Mouse (Mus musculus): ENCODE results near the gene Csnk2b. TPM values are rescaled to one million over a fixed set of nuclear protein-coding genes. Genes with fewer than 3 reads are reported as not detected.

Gene Csnk2b
- polyA plus RNA-seq, 1 experiment from 2014 or later, result 246 TPM

DNA sequence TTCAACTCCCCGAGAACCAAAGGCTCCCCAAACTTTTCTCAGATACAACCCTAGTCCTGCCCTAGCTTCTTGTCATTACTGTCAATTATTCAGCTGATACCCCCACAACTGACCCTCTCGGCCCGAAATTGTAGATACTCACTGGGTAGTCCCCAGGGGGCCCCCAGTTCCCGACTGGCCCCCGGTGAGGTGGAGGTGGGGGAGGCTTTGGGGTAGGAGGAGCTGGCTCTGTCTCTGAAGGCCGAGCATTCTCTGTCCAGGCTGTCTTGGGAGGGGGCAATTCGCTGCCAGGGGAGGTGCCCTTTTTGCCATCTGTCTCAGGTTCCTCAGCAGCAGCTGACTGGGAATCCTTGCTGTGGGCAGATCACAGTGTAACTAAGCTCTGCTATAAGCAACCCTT lies 37.8 kb upstream of the Csnk2b start:
- Histone ChIP-seq H3K27me3 (ENCODE audit: insufficient read depth, poor library complexity, severe bottlenecking) (no peaks in the 10 kb centered on the region), H3K27ac (no peak overlapping the region), H3K9me3 (no peaks in the 10 kb centered on the region), H3K4me1 (peaks cover 17% of the 10 kb centered on the region), H3K36me3 (peaks cover 81% of the 10 kb centered on the region), H3K4me3 (no peak overlapping the region)
- WGBS, result 87% methylated on average over 7 of the region's 7 CpGs
- DNase-seq (ENCODE audit: low spot score), result no peak

- H3K36me3 ChIP-seq, result peaks cover 88% of the 10 kb centered on the region
- H3K9me3 ChIP-seq, result no peaks in the 10 kb centered on the region
- no peak overlapping the region for H3K27ac ChIP-seq
- H3K4me3 ChIP-seq, result no peak overlapping the region
- 90% methylated on average over 16 of the region's 16 CpGs for WGBS
- DNase-seq (ENCODE audit: low spot score), result no peak
- no peaks in the 10 kb centered on the region for H3K27me3 ChIP-seq (ENCODE audit: insufficient read depth, poor library complexity, severe bottlenecking)
- peaks cover 17% of the 10 kb centered on the region for H3K4me1 ChIP-seq
Measured at GRCm38 (mm10) chr17:35158850-35159593, 37.2 kb upstream of the Csnk2b start.

- no peak overlapping the region for H3K4me3 ChIP-seq
- no peak overlapping the region for H3K27ac ChIP-seq
- DNase-seq (ENCODE audit: low spot score), result no peak
- 97% methylated on average over 8 of the region's 8 CpGs for WGBS
- peaks cover 8% of the 10 kb centered on the region for H3K4me1 ChIP-seq
- H3K36me3 ChIP-seq, result peaks cover 99% of the 10 kb centered on the region
- H3K27me3 ChIP-seq (ENCODE audit: insufficient read depth, poor library complexity, severe bottlenecking), result no peaks in the 10 kb centered on the region
- H3K9me3 ChIP-seq, result no peaks in the 10 kb centered on the region
Measured at GRCm38 (mm10) chr17:35157661-35158175, 35.9 kb upstream of the Csnk2b start.

- no peak overlapping the region for H3K4me3 ChIP-seq
- DNase-seq (ENCODE audit: low spot score), result no peak
- WGBS, result 89% methylated on average over 8 of the region's 8 CpGs
Measured at GRCm38 (mm10) chr17:35157254-35157653, 35.4 kb upstream of the Csnk2b start.

DNA sequence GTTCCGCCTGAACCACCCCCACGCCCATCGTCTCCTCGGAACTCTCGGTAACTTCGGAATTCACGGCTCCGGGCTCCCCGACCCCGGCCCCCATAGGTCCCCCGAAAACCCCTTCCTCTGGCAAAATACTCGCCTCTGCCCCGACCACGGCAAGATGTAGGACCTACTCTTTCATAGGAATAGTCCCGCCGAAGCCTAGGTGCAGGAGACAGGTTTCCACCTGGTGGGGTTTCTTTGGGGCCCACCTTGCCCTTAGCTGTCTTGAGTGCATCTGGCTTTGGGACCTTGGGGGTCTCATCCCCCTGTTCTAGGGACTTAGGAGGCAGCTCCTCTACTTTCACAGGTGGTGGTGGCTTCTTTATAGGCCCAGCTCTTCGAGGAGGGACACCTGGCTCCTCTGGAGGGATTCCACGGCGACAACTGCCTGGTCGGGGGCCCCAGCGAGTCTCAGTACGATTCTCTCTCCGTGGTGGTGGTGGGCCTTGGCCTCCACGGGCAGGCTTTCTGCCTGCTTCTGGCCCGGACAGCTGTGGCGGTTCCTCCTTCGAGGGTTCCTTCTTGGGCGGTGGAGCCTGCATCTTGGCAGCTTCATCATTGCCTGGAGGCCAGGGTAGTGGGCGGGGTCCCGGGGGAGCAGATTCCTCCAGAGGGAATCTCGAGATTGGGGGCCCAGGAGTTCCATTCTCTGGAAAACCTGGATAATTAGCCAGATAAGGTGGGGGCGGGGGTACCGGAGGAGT lies 34.8 kb upstream of the Csnk2b start:
- Histone ChIP-seq H3K9me3 (no peaks in the 10 kb centered on the region), H3K36me3 (peaks cover 100% of the 10 kb centered on the region), H3K4me3 (no peak overlapping the region), H3K27me3 (ENCODE audit: insufficient read depth, poor library complexity, severe bottlenecking) (no peaks in the 10 kb centered on the region), H3K4me1 (0 out of 2 replicates have a peak, but pooled peaks cover 2% of the 10 kb centered on the region), H3K27ac (no peak overlapping the region)
- 92% methylated on average over 33 of the region's 33 CpGs for WGBS
- no peak for DNase-seq (ENCODE audit: low spot score)

More at GRCm38 (mm10) chr17:35157254-35157653, 35.4 kb upstream of the Csnk2b start:
- Histone ChIP-seq H3K27ac (no peak overlapping the region), H3K36me3 (peaks cover 100% of the 10 kb centered on the region), H3K4me1 (peaks cover 4% of the 10 kb centered on the region; the same call in 1 of the 2 replicates), H3K27me3 (ENCODE audit: insufficient read depth, poor library complexity, severe bottlenecking) (no peaks in the 10 kb centered on the region), H3K9me3 (no peaks in the 10 kb centered on the region)

DNA sequence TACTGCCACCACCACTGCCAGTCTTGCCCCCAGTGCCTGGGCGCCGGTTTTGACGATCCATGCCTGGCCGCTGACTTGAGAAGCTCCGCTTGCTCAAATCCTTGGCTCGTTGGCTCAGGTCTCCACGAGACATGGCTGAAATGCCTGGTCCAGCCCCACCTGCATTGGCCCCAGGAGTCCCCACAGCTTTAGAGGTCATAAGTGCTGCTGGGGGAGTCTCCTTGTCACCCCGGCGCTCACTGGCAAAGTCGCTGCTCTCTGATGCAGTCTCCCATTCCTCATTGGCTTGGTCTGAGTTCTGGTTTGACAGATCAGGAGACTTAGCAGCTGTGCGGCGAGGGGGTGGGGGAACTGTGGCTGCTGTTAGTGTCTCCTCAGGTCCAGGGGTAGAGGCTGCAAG lies 33.6 kb upstream of the Csnk2b start:
- 93% methylated on average over 12 of the region's 12 CpGs for WGBS
- no peak for DNase-seq (ENCODE audit: low spot score)
- Histone ChIP-seq H3K36me3 (peaks cover 98% of the 10 kb centered on the region), H3K27me3 (ENCODE audit: insufficient read depth, poor library complexity, severe bottlenecking) (no peaks in the 10 kb centered on the region), H3K27ac (no peak overlapping the region), H3K4me3 (no peak overlapping the region), H3K9me3 (no peaks in the 10 kb centered on the region), H3K4me1 (no peaks in the 10 kb centered on the region)

- Histone ChIP-seq H3K27ac (no peak overlapping the region), H3K4me1 (no peaks in the 10 kb centered on the region), H3K36me3 (peaks cover 98% of the 10 kb centered on the region), H3K9me3 (no peaks in the 10 kb centered on the region), H3K4me3 (no peak overlapping the region), H3K27me3 (ENCODE audit: insufficient read depth, poor library complexity, severe bottlenecking) (no peaks in the 10 kb centered on the region)
- DNase-seq (ENCODE audit: low spot score), result no peak
- WGBS, result 79% methylated on average over 7 of the region's 7 CpGs
Measured at GRCm38 (mm10) chr17:35154616-35155015, 32.8 kb upstream of the Csnk2b start.

DNA sequence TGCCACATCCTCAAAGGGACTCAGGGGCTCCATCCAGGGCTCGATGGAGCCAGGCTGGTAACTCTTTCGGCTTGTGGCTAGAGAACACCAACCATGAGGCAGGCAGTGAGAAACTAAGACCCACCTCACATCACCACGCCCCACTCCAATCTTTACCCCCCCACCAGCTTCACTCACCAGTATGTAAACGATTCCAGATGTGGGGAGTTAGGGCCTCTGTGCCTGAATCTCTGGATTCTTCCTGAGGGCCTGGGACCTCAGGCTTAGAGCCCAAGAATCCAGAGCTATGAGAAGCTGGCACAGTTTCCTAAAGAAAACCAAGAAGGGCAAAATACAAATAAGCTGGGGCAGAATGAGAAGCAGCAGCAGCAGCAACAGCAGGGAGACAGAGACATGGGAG lies 32.1 kb upstream of the Csnk2b start:
- Histone ChIP-seq H3K9me3 (no peaks in the 10 kb centered on the region), H3K4me3 (no peak overlapping the region), H3K27ac (no peak overlapping the region), H3K4me1 (no peaks in the 10 kb centered on the region), H3K27me3 (ENCODE audit: insufficient read depth, poor library complexity, severe bottlenecking) (no peaks in the 10 kb centered on the region), H3K36me3 (peaks cover 98% of the 10 kb centered on the region)
- DNase-seq (ENCODE audit: low spot score), result no peak
- WGBS, result 88% methylated on average over 4 of the region's 4 CpGs

GRCm38 (mm10) chr17:35153077-35153476 lies 31.2 kb upstream of the Csnk2b start:
- no peaks in the 10 kb centered on the region for H3K27me3 ChIP-seq (ENCODE audit: insufficient read depth, poor library complexity, severe bottlenecking)

DNA sequence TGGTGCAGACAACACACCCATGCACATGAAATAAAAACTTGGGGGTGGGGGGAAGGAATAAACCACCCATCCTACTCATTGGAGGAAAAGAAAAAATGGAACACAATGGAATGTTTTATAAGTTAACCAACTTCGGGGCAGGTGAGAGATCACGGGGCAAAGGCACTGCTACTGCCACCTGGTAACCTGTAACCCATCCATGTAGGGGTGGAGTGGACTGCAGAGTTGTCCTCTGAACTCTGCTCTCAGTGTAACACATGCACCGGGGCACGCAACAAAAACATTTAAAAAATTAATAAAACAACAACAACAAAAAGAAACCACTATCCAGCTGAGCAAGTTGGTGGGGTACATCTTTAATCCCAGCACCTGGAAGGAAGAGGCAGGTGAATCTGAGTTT lies 30.3 kb upstream of the Csnk2b start:
- H3K9me3 ChIP-seq, result no peaks in the 10 kb centered on the region
- DNase-seq (ENCODE audit: low spot score), result no peak
- no peak overlapping the region for H3K4me3 ChIP-seq
- H3K27ac ChIP-seq, result no peak overlapping the region
- no peaks in the 10 kb centered on the region for H3K27me3 ChIP-seq (ENCODE audit: insufficient read depth, poor library complexity, severe bottlenecking)
- WGBS, result 97% methylated on average over 4 of the region's 4 CpGs
- H3K4me1 ChIP-seq, result no peaks in the 10 kb centered on the region
- peaks cover 98% of the 10 kb centered on the region for H3K36me3 ChIP-seq

More at GRCm38 (mm10) chr17:35153077-35153476, 31.2 kb upstream of the Csnk2b start:
- WGBS, result 91% methylated on average over 9 of the region's 9 CpGs
- Histone ChIP-seq H3K4me3 (no peak overlapping the region), H3K9me3 (no peaks in the 10 kb centered on the region), H3K4me1 (no peaks in the 10 kb centered on the region), H3K27ac (no peak overlapping the region), H3K36me3 (peaks cover 98% of the 10 kb centered on the region)
- no peak for DNase-seq (ENCODE audit: low spot score)

DNA sequence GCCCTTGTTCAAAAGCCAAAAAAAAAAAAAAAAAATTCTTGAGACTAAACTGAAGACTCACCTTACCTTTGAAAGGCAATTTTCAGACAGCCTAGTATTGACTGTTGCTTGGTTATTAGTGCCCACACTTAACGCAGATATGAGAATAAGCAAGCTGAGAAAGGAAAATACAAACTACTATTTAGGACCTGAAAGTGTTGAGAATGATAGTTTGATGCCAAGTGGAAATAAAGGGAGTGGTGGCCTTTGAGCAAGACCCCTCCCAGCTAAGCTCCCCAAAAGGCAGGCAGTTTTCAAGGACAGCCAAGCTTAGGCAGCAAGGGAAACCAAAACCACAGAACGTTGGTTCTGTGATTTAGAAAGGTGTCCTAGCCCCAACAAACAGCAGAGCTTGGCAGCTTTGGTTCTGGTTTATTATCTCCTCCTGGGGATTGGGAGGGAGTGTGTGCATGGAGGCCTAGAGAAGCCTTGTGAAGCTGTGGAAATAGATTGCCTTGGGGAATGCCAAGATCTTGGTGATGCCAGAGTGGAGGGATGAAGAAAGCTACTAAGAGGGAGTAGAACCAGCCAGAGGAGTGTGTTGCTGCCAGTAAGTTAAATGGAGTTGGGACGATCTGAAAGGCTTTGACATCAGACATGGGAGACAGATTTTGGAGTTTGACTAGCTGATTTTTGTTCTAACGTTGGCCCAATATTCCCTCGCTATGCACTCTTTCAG lies 26.2 kb upstream of the Csnk2b start:
- H3K4me1 ChIP-seq, result no peaks in the 10 kb centered on the region
- no peaks in the 10 kb centered on the region for H3K27me3 ChIP-seq (ENCODE audit: insufficient read depth, poor library complexity, severe bottlenecking)
- H3K36me3 ChIP-seq, result peaks cover 98% of the 10 kb centered on the region
- H3K9me3 ChIP-seq, result no peaks in the 10 kb centered on the region
- WGBS, result 74% methylated on average over 5 of the region's 5 CpGs
- no peak for DNase-seq (ENCODE audit: low spot score)
- no peak overlapping the region for H3K27ac ChIP-seq
- H3K4me3 ChIP-seq, result no peak overlapping the region

DNA sequence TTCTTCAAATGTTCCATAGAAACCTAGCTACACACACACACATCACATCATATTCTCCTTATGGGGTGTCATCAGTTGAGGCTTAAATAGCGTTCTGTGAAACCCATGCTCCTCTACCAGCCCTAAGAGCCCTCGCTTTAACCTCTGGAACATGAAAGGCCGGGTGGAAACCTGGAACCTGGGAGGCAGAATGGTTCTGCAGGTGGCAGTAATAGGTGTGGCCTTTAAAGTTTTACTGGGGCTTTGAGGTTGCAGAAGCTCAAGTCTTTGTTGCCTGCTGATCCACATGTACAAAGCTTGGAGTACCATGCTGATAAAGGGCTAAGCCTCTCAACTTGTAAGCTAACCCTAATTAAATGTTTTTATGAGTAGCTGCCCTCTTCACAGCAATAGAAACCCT lies 25.5 kb upstream of the Csnk2b start:
- H3K27ac ChIP-seq, result no peak overlapping the region
- H3K4me3 ChIP-seq, result no peak overlapping the region
- no peak for DNase-seq (ENCODE audit: low spot score)
- no peaks in the 10 kb centered on the region for H3K4me1 ChIP-seq
- no peaks in the 10 kb centered on the region for H3K9me3 ChIP-seq
- H3K27me3 ChIP-seq (ENCODE audit: insufficient read depth, poor library complexity, severe bottlenecking), result no peaks in the 10 kb centered on the region
- peaks cover 98% of the 10 kb centered on the region for H3K36me3 ChIP-seq
- 55% methylated on average over 3 of the region's 3 CpGs for WGBS

GRCm38 (mm10) chr17:35146139-35146538 lies 24.3 kb upstream of the Csnk2b start:
- peaks cover 98% of the 10 kb centered on the region for H3K36me3 ChIP-seq
- DNase-seq (ENCODE audit: low spot score), result no peak
- H3K4me1 ChIP-seq, result no peaks in the 10 kb centered on the region
- H3K27me3 ChIP-seq (ENCODE audit: insufficient read depth, poor library complexity, severe bottlenecking), result no peaks in the 10 kb centered on the region
- H3K4me3 ChIP-seq, result no peak overlapping the region
- 87% methylated on average over 5 of the region's 5 CpGs for WGBS
- no peak overlapping the region for H3K27ac ChIP-seq
- no peaks in the 10 kb centered on the region for H3K9me3 ChIP-seq

All from heart, embryonic 10.5 days (tissue).